Mouse (Mus musculus) heart, embryonic 16.5 days (tissue): ENCODE results near the gene Cxcr5. TPM values are rescaled to one million over a fixed set of nuclear protein-coding genes. Genes with fewer than 3 reads are reported as not detected.
"Not testable (repeated sequence)": the region's sequence is repeated elsewhere in the genome, so short reads cannot be mapped to it uniquely, and the experiment has no call there.

Experiments used
- ATAC-seq: fragments of 200-750 bp; cut with Nextera tagmentation; replicated peaks from 2 replicates; pipeline ENCODE4 v1.8.0; 2017; ENCODE audit warnings: moderate number of reproducible peaks; ENCODE audit not compliant: insufficient read depth, low FRiP score; ENCODE audit errors: extremely low read depth
- H3K27ac ChIP-seq: fragments of 300-500 bp; sonication (generic); 2 replicates; pipeline ENCODE4 v1.5.1; 2014; ENCODE audit warnings: mild to moderate bottlenecking, low read length, control low read depth, moderate library complexity
- H3K27me3 ChIP-seq: fragments of 300-500 bp; sonication (generic); 2 replicates; pipeline ENCODE4 v1.6.1; 2014; ENCODE audit warnings: low read length, mixed read lengths; ENCODE audit not compliant: control insufficient read depth, insufficient read depth
- H3K36me3 ChIP-seq: fragments of 300-500 bp; sonication (generic); 2 replicates; pipeline ENCODE4 v1.6.1; 2014; ENCODE audit not compliant: control insufficient read depth, insufficient read depth
- H3K4me1 ChIP-seq: fragments of 300-500 bp; sonication (generic); 2 replicates; pipeline ENCODE4 v1.6.1; 2014; ENCODE audit warnings: low read length, mixed read lengths; ENCODE audit not compliant: control insufficient read depth, insufficient read depth
- H3K4me2 ChIP-seq: fragments of 300-500 bp; sonication (generic); 2 replicates; pipeline ENCODE4 v1.6.1; 2014; ENCODE audit warnings: low read depth, mild to moderate bottlenecking, control low read depth, low read length
- H3K4me3 ChIP-seq: fragments of 300-500 bp; sonication (generic); 2 replicates; pipeline ENCODE4 v1.5.1; 2014; ENCODE audit warnings: mild to moderate bottlenecking, control low read depth, low read length
- H3K9ac ChIP-seq: fragments of 300-500 bp; sonication (generic); 2 replicates; pipeline ENCODE4 v1.6.1; 2014; ENCODE audit warnings: low read length, control low read depth
- H3K9me3 ChIP-seq: fragments of 300-500 bp; sonication (generic); replicated peaks from 2 replicates; pipeline ENCODE4 v1.6.1; 2016; ENCODE audit warnings: low read length; ENCODE audit not compliant: control insufficient read depth
- WGBS: fragments of 180-500 bp; shearing (Covaris S2); extraction: QIAGEN DNeasy Blood & Tissue Kit; methylation state at CpG from one replicate; pipeline ENCODE4 v1.1.7; 2014; 5-methylcytosine and 5-hydroxymethylcytosine counted together
- polyA plus RNA-seq: library from polyadenylated mRNA; unstranded; fragments of >200 nt; fragmentation: Nextera tagmentation; extraction: Ambion mirVana; gene quantifications from 2 replicates; pipeline ENCODE4 v1.2.1, GENCODE M21; 2015

Gene Cxcr5
- polyA plus RNA-seq, 1 experiment from 2014 or later: 0.35 TPM

DNA sequence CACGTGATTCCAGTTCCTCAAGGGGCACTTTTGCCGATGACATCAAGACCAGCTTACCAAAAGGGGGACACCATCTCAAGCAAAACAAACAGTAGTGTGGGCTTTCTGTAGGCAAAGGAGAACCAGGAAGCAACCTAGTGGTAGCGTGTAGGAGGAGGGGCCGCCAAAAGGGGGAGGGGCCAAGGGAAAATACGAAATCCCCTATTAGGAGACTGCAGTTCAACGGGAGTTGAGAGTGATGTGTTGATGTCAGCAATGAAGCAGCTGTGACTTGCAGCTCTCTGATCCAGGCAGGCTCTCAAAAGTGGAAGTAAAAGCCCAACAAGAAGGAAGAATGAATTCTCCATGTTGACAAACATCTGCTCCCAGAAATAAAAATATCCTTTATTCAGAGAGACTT is 17.7 kb upstream of the Cxcr5 start:
- Histone ChIP-seq H3K27me3 (no peaks in the 10 kb centered on the region), H3K4me1 (no peaks in the 10 kb centered on the region), H3K36me3 (no peaks in the 10 kb centered on the region), H3K9me3 (peaks cover 5% of the 10 kb centered on the region; the same call in 1 of the 2 replicates), H3K9ac (no peak overlapping the region), H3K27ac (no peak overlapping the region), H3K4me2 (peak overlapping the region; percentile 41), H3K4me3 (peak overlapping the region; percentile 20; the same call in 1 of the 2 replicates)
- 15% methylated on average over 6 of the region's 6 CpGs for WGBS
- ATAC-seq: peak; percentile 67; the same call in 1 of the 2 replicates

DNA sequence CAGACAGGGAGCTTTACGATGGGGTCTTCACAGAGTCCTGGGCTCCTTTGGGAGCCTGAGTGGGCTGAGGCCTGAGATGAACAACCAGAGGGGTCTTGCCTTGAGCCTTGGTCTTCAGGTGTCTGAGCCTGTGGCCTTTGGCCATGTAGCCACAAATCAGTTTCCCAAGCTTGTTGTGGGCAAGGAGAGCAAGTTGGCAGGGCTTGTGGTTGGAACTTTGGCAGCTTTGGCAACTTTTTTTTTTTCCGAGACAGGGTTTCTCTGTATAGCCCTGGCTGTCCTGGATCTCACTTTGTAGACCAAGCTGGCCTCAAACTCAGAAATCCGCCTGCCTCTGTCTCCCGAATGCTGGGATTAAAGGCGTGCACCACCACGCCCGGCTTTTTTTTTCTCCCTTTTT is 14.4 kb upstream of the Cxcr5 start:
- H3K36me3 ChIP-seq, ATAC-seq, H3K27me3 ChIP-seq, H3K27ac ChIP-seq, H3K4me1 ChIP-seq, H3K9ac ChIP-seq, H3K9me3 ChIP-seq, H3K4me2 ChIP-seq, H3K4me3 ChIP-seq: not testable (repeated sequence)
- 85% methylated on average over 7 of the region's 7 CpGs for WGBS

DNA sequence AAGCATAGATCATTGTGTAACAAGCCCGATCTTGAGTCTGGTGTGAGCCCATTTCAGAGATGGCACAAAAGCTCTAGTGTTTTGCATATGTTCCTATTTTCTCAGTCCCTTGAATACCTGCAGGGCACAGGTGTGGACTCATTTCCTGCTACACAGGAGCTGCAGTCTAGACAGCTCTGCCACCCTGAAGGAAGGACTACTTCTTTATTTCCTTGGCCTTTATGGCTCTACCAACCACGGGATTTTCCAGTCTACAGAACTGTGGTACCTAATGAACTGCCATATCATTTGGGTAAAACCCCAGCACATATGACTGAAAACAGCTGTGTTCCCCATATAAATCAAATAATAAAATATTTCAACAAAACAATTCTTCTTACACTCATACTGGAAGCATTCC is 13.4 kb upstream of the Cxcr5 start:
- Histone ChIP-seq H3K4me1 (no peaks in the 10 kb centered on the region), H3K36me3 (no peaks in the 10 kb centered on the region), H3K9ac (no peak overlapping the region), H3K9me3 (no peaks in the 10 kb centered on the region), H3K27ac (no peak overlapping the region), H3K4me2 (no peak overlapping the region), H3K4me3 (no peak overlapping the region), H3K27me3 (no peaks in the 10 kb centered on the region)
- ATAC-seq: no peak
- WGBS: 87% methylated on average over 2 of the region's 2 CpGs

DNA sequence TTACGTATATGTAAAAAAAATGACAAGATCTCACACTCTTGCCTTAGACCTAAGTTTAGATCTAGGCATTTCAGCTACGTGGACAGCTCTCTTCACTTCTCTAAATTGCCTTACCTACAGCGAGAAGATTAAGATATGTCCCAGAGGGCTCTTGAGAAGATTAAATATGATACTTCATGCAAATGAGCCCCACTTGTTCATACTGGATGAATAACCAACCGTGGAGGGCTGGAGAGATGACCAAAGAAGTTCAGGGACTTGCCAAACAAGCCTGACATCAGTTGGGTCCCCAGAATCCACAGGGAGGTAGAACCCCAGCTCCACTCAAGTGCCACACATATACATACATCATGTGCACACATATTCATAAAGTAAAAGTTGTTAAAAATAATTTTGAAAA is 11.6 kb upstream of the Cxcr5 start:
- Histone ChIP-seq H3K4me1 (no peaks in the 10 kb centered on the region), H3K4me2 (no peak overlapping the region), H3K9me3 (no peaks in the 10 kb centered on the region), H3K4me3 (no peak overlapping the region), H3K9ac (no peak overlapping the region), H3K27ac (no peak overlapping the region), H3K27me3 (no peaks in the 10 kb centered on the region), H3K36me3 (no peaks in the 10 kb centered on the region)
- 70% methylated on average over 4 of the region's 4 CpGs for WGBS
- no peak for ATAC-seq

DNA sequence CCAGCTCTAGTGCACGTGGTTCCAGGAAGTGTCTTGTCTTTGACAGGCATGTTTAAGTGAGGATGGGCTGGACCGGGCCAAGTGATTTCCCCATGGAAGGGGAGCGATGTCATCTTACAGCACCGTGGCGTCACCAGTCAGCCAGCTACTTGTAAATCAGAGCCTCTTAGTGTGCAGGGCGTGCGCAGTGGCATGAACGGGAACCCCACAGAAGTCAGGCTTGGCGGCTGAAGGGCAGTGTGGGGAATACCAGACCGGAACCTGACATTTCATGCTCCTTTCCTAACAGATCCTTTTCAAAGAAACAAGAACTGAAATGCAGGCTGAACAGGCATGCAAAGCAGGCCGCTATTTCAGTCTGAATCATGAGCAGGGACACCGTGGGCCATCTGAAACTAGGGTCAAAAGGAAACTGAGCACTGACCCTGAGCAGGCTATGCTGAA is 9.3 kb upstream of the Cxcr5 start:
- Histone ChIP-seq H3K4me3 (no peak overlapping the region), H3K9ac (no peak overlapping the region)
- 70% methylated on average over 12 of the region's 12 CpGs for WGBS

DNA sequence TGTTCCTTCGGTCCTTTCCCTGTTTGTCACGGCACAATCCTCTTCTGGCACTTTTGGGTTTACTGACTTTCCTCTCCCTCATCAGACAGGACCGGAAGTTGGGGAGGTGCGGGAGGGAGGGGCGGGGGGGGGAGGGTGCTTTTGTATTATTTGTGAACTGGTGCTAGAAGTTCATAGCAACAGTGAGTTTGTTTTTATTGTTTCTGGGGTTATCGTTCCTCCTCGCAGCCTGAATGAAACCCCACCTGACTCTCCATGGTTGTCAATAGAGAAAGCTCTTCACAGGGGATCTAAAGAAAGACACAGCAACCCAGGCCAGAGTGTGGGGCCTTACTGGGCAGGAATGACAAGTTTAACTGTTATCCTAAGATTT is 6.4 kb upstream of the Cxcr5 start:
- no peaks in the 10 kb centered on the region for H3K36me3 ChIP-seq
- no peak overlapping the region for H3K4me3 ChIP-seq
- no peak for ATAC-seq
- H3K9ac ChIP-seq: peak overlapping the region; percentile 38; the same call in 1 of the 2 replicates
- H3K27me3 ChIP-seq: no peaks in the 10 kb centered on the region
- peak overlapping the region; percentile 42 for H3K27ac ChIP-seq
- H3K4me1 ChIP-seq: peaks cover 7% of the 10 kb centered on the region
- H3K4me2 ChIP-seq: no peak overlapping the region
- H3K9me3 ChIP-seq: no peaks in the 10 kb centered on the region
- WGBS: 54% methylated on average over 7 of the region's 7 CpGs

More for the DNA sequence above, 9.3 kb upstream of the Cxcr5 start:
- no peak for ATAC-seq
- Histone ChIP-seq H3K9me3 (no peaks in the 10 kb centered on the region), H3K27me3 (no peaks in the 10 kb centered on the region), H3K36me3 (no peaks in the 10 kb centered on the region), H3K27ac (no peak overlapping the region), H3K4me2 (no peak overlapping the region), H3K4me1 (peaks cover 7% of the 10 kb centered on the region)

DNA sequence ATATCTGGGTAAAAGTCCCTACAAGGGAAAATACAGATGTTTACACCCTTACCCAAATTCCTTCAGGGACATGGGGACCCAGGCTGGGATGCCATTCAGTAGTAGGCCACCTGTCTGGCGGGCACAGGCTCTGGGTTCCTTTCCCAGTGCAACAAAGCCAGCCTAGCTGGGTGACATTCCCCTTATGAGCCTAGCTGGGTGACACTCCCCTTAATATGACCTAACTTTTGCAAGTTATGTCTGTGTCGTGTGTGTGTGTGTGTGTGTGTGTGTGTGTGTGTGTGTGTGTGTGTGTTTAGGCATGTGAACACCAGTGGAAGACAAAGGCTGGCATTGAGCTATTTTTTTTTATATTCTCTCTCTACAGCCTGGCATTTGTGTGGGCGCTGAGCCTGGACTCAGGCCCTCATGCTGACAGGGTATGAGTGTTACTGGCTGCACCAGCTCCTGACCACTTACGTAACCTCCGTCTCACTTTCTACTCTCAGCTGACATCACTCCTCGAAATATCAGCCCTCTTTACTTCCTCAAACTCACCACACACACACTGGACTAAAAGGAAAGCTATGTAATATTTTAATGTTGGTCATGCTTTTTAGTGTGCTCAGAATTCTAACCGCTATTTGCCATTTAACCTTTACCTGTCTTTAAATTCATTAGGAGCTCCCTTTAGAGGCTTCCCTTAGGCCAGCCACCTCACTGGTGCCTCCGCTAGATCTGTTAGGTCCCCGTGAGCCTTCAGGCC is 5.8 kb upstream of the Cxcr5 start:
- ATAC-seq: peak; percentile 49
- Histone ChIP-seq H3K4me2 (no peak overlapping the region), H3K4me3 (no peak overlapping the region), H3K27me3 (no peaks in the 10 kb centered on the region), H3K9ac (peak overlapping the region; percentile 38; the same call in 1 of the 2 replicates), H3K4me1 (peaks cover 7% of the 10 kb centered on the region), H3K36me3 (no peaks in the 10 kb centered on the region), H3K27ac (peak overlapping the region; percentile 42), H3K9me3 (no peaks in the 10 kb centered on the region)
- WGBS: 53% methylated on average over 9 of the region's 9 CpGs

DNA sequence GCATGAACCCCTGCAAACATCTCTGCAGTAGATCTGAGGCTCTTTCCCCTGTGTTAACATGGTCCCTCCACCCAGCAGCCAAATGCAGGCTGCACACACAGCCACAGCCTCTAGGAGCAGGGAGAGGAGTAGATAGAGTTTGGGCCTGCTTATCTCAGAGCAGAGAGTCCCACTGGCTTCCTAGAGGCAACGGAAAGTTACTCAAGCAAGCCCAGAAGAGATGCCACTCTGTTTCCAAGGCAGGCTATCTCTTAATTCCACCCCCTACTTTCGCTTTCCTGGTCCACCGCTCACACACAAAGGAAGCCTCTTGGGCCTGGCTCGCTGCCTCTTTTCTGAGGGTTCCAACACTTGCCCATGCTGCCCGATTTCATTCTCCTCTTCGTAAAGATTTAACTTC is 3.7 kb upstream of the Cxcr5 start:
- no peak overlapping the region for H3K9ac ChIP-seq
- WGBS: 56% methylated on average over 6 of the region's 6 CpGs
- no peaks in the 10 kb centered on the region for H3K27me3 ChIP-seq

DNA sequence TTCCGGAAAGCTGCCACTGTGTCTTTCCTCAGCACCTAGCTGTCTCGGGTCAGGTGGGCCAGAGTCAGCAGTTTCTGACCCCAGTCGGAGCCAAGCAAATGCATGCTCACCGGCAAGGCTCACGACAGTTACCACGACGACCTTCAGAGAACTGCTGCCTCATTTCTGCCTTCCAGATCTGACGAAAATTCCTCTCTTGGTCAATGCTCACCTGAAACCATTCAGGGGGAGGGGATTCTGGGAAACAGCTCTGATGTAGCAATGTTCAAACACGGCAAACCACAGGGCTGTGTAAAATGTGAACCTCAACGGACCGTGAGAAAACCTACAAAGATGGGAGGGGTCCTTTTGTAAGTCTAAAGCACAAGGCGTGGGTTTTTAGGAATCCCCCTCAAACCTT is 1.3 kb upstream of the Cxcr5 start:
- H3K4me1 ChIP-seq: peaks cover 6% of the 10 kb centered on the region
- H3K27me3 ChIP-seq: no peaks in the 10 kb centered on the region
- no peak for ATAC-seq
- no peak overlapping the region for H3K4me2 ChIP-seq
- H3K36me3 ChIP-seq: no peaks in the 10 kb centered on the region
- no peak overlapping the region for H3K9ac ChIP-seq
- WGBS: 55% methylated on average over 12 of the region's 12 CpGs
- no peak overlapping the region for H3K27ac ChIP-seq
- H3K4me3 ChIP-seq: no peak overlapping the region
- H3K9me3 ChIP-seq: no peaks in the 10 kb centered on the region; the same call in 1 of the 2 replicates

More for the DNA sequence above, 3.7 kb upstream of the Cxcr5 start:
- H3K4me1 ChIP-seq: peaks cover 7% of the 10 kb centered on the region
- H3K9me3 ChIP-seq: no peaks in the 10 kb centered on the region
- no peaks in the 10 kb centered on the region for H3K36me3 ChIP-seq
- no peak overlapping the region for H3K4me3 ChIP-seq
- no peak for ATAC-seq
- H3K4me2 ChIP-seq: no peak overlapping the region
- H3K27ac ChIP-seq: no peak overlapping the region
